Mouse (Mus musculus) lung, adult 2 months (tissue): Measurements from ENCODE around the gene Elmo3.

Source experiments
- CTCF ChIP-seq: fragments of 200-500 bp; IDR thresholded peaks from 2 replicates; pipeline ENCODE4 v1.5.1; 2011; ENCODE audit warnings: mild to moderate bottlenecking, low read length, control low read depth; ENCODE audit not compliant: insufficient read depth
- POLR2A ChIP-seq: fragments of 200-500 bp; IDR thresholded peaks from 2 replicates; pipeline ENCODE4 v1.6.1; 2011; ENCODE audit warnings: low read depth, mild to moderate bottlenecking, control low read depth, low read length, borderline replicate concordance; ENCODE audit errors: extremely low read depth

GRCm38 (mm10) chr8:105308428-105308827, 3.0 kb downstream of the Elmo3 start:
- TF ChIP-seq CTCF (no peak), POLR2A (no peak)
